ENCODE assay signal across 8 mouse cellular contexts in the genomic region with DNA sequence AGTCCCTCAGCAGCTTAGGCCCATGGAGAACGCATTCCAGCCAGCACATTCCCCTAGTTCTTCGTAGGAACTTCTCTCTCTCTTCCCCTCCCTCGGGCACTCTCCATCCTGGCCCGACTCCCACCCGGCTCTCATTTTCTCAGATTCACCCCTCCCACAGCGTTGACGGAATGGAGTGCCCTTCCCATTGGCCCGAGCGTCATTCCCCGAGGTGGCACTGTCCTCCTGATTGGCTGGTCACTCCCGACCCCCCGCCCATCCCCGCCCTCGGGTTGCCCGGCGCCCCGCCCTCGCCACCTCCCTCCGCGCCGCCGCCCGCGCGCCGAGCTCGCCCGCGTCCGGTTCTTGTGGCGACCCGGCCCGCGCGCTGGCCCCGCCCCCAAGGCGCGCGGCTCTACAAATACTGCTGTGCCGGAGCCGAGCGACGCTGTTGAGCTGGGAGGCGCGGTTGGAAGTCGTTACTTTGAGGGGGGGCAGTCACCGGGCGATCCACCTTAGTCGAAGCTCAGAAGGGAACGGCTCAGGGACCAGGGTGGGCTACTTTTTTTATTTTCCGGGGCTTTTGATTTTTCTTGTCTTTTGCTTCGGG. TPM values are rescaled to one million over a fixed set of nuclear protein-coding genes. Genes with fewer than 3 reads are reported as not detected.
DNase-seq lines count a peak whose midpoint lies in the region; ATAC-seq and TF ChIP-seq lines count a peak whose summit lies in the region.

TSS of gene Id4 (plus strand) at position 539 of the 589 bp plus-strand sequence.

- H3K36me3 ChIP-seq in forebrain, postnatal 0 days (ENCODE audit: insufficient read depth): no peaks in the 10 kb centered on the region
- no peaks in the 10 kb centered on the region for H3K36me3 ChIP-seq in liver, embryonic 16.5 days (ENCODE audit: control insufficient read depth, insufficient read depth)

- peak; percentile 95 for DNase-seq in MN1 (ENCODE audit: low spot score)
- peak; percentile 91 to 93 for DNase-seq in cerebellum, adult 18-20 months
- DNase-seq in forebrain, postnatal 0 days: peak; percentile 97
- DNase-seq in heart, postnatal 25 days (ENCODE audit: low spot score): peak; percentile 93
- DNase-seq in layer of hippocampus, adult 11-12 months (ENCODE audit: low spot score): peak; percentile 91
- DNase-seq in ovary, postnatal 10 days (ENCODE audit: low spot score): peak; percentile 80
- peak; percentile 4 to 26 for DNase-seq in thymus, postnatal 36 days

- H3K27ac ChIP-seq in forebrain, postnatal 0 days (ENCODE audit: low read depth, low read length): peak within 1 kb of the TSS; percentile 87
- H3K27ac ChIP-seq in liver, embryonic 16.5 days (ENCODE audit: low read length): no peak within 1 kb of the TSS

- 0 out of 2 replicates have a peak, but pooled peaks have one; percentile 3 for TF ChIP-seq CTCF in forebrain, postnatal 0 days (IDR thresholded peaks at IDR 0.05; ENCODE audit: low read depth)

- H3K4me2 ChIP-seq in forebrain, postnatal 0 days (ENCODE audit: low read depth): peak within 1 kb of the TSS; percentile 86
- peak within 1 kb of the TSS; percentile 68 for H3K4me2 ChIP-seq in liver, embryonic 16.5 days (ENCODE audit: low read depth, low read length)

- peak within 1 kb of the TSS; percentile 79 for H3K9ac ChIP-seq in forebrain, postnatal 0 days
- peak within 1 kb of the TSS; percentile 37 for H3K9ac ChIP-seq in liver, embryonic 16.5 days (ENCODE audit: low read depth, low read length)

- intact Hi-C loops in heart, postnatal 25 days (cut with DNase I): no loop called here

- H3K4me1 ChIP-seq in forebrain, postnatal 0 days (ENCODE audit: insufficient read depth): no peaks in the 10 kb centered on the region
- H3K4me1 ChIP-seq in liver, embryonic 16.5 days (ENCODE audit: control insufficient read depth, low read depth, low read length): no peaks in the 10 kb centered on the region

- ATAC-seq in forebrain, postnatal 0 days: peak; percentile 95
- peak; percentile 94 for ATAC-seq in liver, embryonic 16.5 days (ENCODE audit: low read depth)

- no peaks in the 10 kb centered on the region for H3K9me3 ChIP-seq in forebrain, postnatal 0 days (ENCODE audit: low read length)
- H3K9me3 ChIP-seq in liver, embryonic 16.5 days (replicated peaks; ENCODE audit: control insufficient read depth, low read length): no peaks in the 10 kb centered on the region

- 3% methylated on average over 52 of the region's 52 CpGs for WGBS in forebrain, postnatal 0 days
- 2% methylated on average over 52 of the region's 52 CpGs for WGBS in liver, embryonic 16.5 days (ENCODE audit: insufficient replicate concordance)

- no peaks in the 10 kb centered on the region for H3K27me3 ChIP-seq in forebrain, postnatal 0 days (ENCODE audit: insufficient read depth, low read length)
- peaks cover 44% of the 10 kb centered on the region for H3K27me3 ChIP-seq in liver, embryonic 16.5 days (ENCODE audit: control insufficient read depth, insufficient read depth, low read depth, low read length)

- H3K4me3 ChIP-seq in forebrain, postnatal 0 days (ENCODE audit: low read depth, low read length): peak within 1 kb of the TSS; percentile 74
- peak within 1 kb of the TSS; percentile 53 for H3K4me3 ChIP-seq in liver, embryonic 16.5 days (ENCODE audit: low read depth, low read length)

RNA-seq across cellular contexts. Expression of gene Id4, which starts in this region (rescaled TPM):
- 100 and 152 TPM in 2 replicates for total RNA-seq in forebrain, postnatal 0 days (2014; rRNA removed)
- 32.6 and 80.8 TPM in 2 replicates for polyA plus RNA-seq in forebrain, postnatal 0 days (2015; fragmentation: Nextera tagmentation; extraction: Ambion mirVana)
- total RNA-seq in heart, postnatal 25 days (2021): 1 to 10 TPM; 1.3 to 1.5 TPM
- polyA plus RNA-seq in liver, embryonic 16.5 days (2015; fragmentation: Nextera tagmentation; extraction: Ambion mirVana): 0.07 TPM in 2 replicates

Comparison
In these comparisons a context has a peak if more than half of its experiments do, and no peak if none do; other contexts are left out.
1. RNA of gene Id4 (total RNA-seq): 100 to 152 TPM in forebrain, postnatal 0 days; 1.3 to 1.5 TPM in heart, postnatal 25 days; every median in the first group is over 10 times any median in the second.
2. RNA of gene Id4 (polyA plus RNA-seq): 32.6 to 80.8 TPM in forebrain, postnatal 0 days; 0.07 TPM in liver, embryonic 16.5 days; every median in the first group is over 10 times any median in the second.
3. Peak in ATAC-seq, H3K4me3 ChIP-seq, H3K9ac ChIP-seq and H3K4me2 ChIP-seq in liver, embryonic 16.5 days; RNA of the gene not detected or under 1 TPM.
4. DNase-seq: peak in every context shown above with its lines; median percentile 97 in forebrain, postnatal 0 days; 95 in MN1; 93 in heart, postnatal 25 days; 92 in cerebellum, adult 18-20 months; 91 in layer of hippocampus, adult 11-12 months; 80 in ovary, postnatal 10 days; 15 in thymus, postnatal 36 days.